Mouse (Mus musculus): ENCODE results near the gene Ank3. TPM values are rescaled to one million over a fixed set of nuclear protein-coding genes. Genes with fewer than 3 reads are reported as not detected.

Ank3 gene
- polyA plus RNA-seq, 1 experiment from 2014 or later, result 19.0 TPM

DNA sequence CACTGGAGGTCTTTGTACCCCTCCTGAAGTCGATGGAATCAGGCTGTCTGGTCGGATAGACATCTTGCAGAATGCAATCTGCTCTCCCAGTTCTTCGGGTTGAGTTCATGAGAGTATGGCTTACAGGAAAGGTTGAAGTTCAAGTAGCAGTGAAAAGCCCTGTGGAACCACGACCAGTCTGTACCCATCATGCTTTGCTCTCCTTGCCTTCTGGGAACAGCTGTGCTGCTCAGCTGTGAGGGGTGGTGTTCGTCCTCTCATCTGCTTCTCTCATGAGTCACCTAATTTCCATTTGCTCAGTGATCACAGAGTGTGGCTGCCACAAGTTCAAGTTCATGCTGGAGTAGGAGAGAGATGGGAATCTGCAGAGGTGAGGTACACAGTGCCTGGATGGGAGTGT, 348.2 kb downstream of the Ank3 start:
- H3K4me1 ChIP-seq (replicated peaks; ENCODE audit: control insufficient read depth, insufficient read depth, low read length), result no peaks in the 10 kb centered on the region
- no peak overlapping the region for H3K4me3 ChIP-seq (ENCODE audit: low read length)
- no peaks in the 10 kb centered on the region for H3K27me3 ChIP-seq (ENCODE audit: control insufficient read depth, insufficient read depth, low read depth, low read length)
- no peaks in the 10 kb centered on the region for H3K36me3 ChIP-seq (ENCODE audit: control insufficient read depth, insufficient read depth, low read length)
- H3K4me2 ChIP-seq (ENCODE audit: low read depth, low read length), result no peak overlapping the region
- 44% methylated on average over 5 of the region's 5 CpGs for WGBS
- H3K9me3 ChIP-seq (ENCODE audit: control insufficient read depth, low read length), result no peaks in the 10 kb centered on the region
- no peak overlapping the region for H3K9ac ChIP-seq (ENCODE audit: low read length)
- no peak overlapping the region for H3K27ac ChIP-seq (ENCODE audit: low read length)
- ATAC-seq (ENCODE audit: low read depth), result no peak

DNA sequence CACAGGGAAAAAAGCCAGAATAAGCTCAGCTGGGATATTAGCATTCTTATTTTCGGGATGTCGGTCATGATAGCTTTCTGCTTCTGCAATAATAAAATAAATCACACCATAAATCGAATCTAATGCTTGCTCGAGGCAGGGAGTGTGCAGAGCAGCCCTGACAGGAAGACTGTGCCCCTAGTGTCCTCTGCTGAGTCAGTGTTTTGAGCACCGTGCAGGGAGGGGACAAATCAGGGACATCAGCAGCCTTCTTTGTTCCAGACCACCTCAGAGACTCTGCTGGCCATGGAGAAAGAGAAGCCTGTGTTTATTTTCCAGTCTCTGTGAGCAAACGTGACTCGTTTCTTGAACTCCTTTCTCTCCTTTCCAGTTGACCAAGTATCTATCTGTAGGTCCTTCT, 352.8 kb downstream of the Ank3 start:
- H3K4me3 ChIP-seq (ENCODE audit: low read length), result no peak overlapping the region
- no peaks in the 10 kb centered on the region for H3K27me3 ChIP-seq (ENCODE audit: control insufficient read depth, insufficient read depth, low read depth, low read length)
- no peak overlapping the region for H3K4me2 ChIP-seq (ENCODE audit: low read depth, low read length)
- no peaks in the 10 kb centered on the region for H3K9me3 ChIP-seq (ENCODE audit: control insufficient read depth, low read length)
- H3K36me3 ChIP-seq (ENCODE audit: control insufficient read depth, insufficient read depth, low read length), result no peaks in the 10 kb centered on the region
- H3K27ac ChIP-seq (ENCODE audit: low read length), result no peak overlapping the region
- no peak overlapping the region for H3K9ac ChIP-seq (ENCODE audit: low read length)
- no peak for ATAC-seq (ENCODE audit: low read depth)
- 28% methylated on average over 7 of the region's 7 CpGs for WGBS
- H3K4me1 ChIP-seq (replicated peaks; ENCODE audit: control insufficient read depth, insufficient read depth, low read length), result no peaks in the 10 kb centered on the region

DNA sequence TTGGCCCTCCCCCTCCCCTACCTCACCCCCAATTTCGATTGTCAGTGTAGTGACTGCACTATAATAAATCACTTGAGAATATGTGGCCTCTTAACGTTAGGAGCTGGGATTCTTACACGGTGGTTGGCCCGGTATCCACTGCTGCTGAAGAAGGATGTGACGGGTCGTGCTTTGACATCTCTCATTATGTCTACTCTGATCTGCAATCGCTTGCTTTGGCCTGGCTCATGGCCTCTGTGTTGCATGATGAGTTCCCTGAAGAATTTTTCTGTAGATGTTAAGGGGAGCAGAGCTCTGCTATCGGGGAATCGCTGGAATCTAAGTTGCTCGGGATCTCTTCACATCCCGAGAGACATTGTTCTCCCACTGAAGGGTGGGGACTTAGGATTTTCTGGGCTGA, 354.9 kb downstream of the Ank3 start:
- Histone ChIP-seq H3K4me2 (ENCODE audit: low read depth, low read length) (no peak overlapping the region), H3K27me3 (ENCODE audit: control insufficient read depth, insufficient read depth, low read depth, low read length) (no peaks in the 10 kb centered on the region), H3K4me3 (ENCODE audit: low read length) (no peak overlapping the region), H3K9ac (ENCODE audit: low read length) (no peak overlapping the region), H3K36me3 (ENCODE audit: control insufficient read depth, insufficient read depth, low read length) (no peaks in the 10 kb centered on the region), H3K4me1 (replicated peaks; ENCODE audit: control insufficient read depth, insufficient read depth, low read length) (no peaks in the 10 kb centered on the region), H3K9me3 (ENCODE audit: control insufficient read depth, low read length) (no peaks in the 10 kb centered on the region), H3K27ac (ENCODE audit: low read length) (no peak overlapping the region)
- ATAC-seq (ENCODE audit: low read depth), result no peak
- 56% methylated on average over 11 of the region's 11 CpGs for WGBS

DNA sequence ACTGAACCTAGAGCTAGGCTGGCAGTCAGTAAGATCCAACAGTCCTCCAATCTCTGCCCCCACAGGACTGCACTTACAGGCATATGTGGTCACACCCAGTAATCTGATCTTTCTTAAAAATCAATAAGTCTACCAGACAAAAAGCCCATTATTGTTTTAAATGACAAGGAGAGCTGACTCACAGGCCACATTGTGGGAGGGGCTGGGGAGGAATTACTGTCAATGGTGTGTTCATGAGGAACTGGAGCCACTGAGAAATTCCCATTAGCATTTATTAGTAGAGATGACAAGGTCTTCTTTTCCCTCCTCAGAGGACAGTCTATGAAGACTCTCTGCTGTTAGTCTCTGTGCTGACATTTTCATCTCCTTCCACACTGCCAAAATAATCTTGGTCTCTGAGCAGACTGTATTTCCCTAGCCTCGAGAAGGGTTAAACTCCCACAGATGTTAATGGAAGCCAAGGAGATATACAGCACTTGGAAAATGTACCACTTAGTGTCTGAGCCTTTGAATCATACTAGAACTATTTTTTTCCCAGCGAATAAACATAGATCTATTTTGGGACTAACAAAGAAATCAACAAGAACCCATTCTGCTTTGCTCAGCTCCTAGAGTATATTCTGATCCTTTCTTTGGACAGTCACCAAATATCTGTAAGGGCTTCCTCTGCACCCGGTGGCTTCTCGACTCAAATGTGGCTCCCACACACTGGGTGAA, 358.5 kb downstream of the Ank3 start:
- no peak for ATAC-seq (ENCODE audit: low read depth)
- Histone ChIP-seq H3K4me1 (replicated peaks; ENCODE audit: control insufficient read depth, insufficient read depth, low read length) (no peaks in the 10 kb centered on the region), H3K27me3 (ENCODE audit: control insufficient read depth, insufficient read depth, low read depth, low read length) (no peaks in the 10 kb centered on the region), H3K36me3 (ENCODE audit: control insufficient read depth, insufficient read depth, low read length) (no peaks in the 10 kb centered on the region), H3K27ac (ENCODE audit: low read length) (no peak overlapping the region), H3K4me2 (ENCODE audit: low read depth, low read length) (no peak overlapping the region), H3K9me3 (ENCODE audit: control insufficient read depth, low read length) (no peaks in the 10 kb centered on the region), H3K4me3 (ENCODE audit: low read length) (no peak overlapping the region), H3K9ac (ENCODE audit: low read length) (no peak overlapping the region)
- 49% methylated on average over 4 of the region's 4 CpGs for WGBS

DNA sequence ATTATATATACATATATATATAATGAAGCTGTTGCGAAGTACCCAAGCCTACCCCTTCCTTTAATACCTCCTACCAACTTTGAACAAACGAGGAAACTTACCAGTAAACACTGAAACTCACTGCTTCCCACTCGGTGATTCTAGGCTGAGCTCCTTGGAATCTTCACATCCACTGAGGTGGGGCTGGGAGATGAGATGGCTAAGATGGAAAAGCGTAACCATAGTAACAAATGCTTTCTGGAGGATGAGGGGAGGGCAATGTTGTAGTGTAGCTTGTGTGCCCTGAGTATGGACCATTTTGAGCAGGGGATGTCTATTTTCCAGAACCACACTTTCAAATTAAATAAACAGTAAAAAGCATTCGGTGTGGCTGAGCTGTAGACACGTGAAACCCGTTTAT, 364.4 kb downstream of the Ank3 start:
- Histone ChIP-seq H3K4me1 (replicated peaks; ENCODE audit: control insufficient read depth, insufficient read depth, low read length) (no peaks in the 10 kb centered on the region), H3K27ac (ENCODE audit: low read length) (no peak overlapping the region), H3K9ac (ENCODE audit: low read length) (no peak overlapping the region), H3K36me3 (ENCODE audit: control insufficient read depth, insufficient read depth, low read length) (no peaks in the 10 kb centered on the region), H3K4me2 (ENCODE audit: low read depth, low read length) (no peak overlapping the region), H3K4me3 (ENCODE audit: low read length) (no peak overlapping the region), H3K9me3 (ENCODE audit: control insufficient read depth, low read length) (no peaks in the 10 kb centered on the region), H3K27me3 (ENCODE audit: control insufficient read depth, insufficient read depth, low read depth, low read length) (no peaks in the 10 kb centered on the region)
- ATAC-seq (ENCODE audit: low read depth), result no peak
- 34% methylated on average over 7 of the region's 7 CpGs for WGBS

DNA sequence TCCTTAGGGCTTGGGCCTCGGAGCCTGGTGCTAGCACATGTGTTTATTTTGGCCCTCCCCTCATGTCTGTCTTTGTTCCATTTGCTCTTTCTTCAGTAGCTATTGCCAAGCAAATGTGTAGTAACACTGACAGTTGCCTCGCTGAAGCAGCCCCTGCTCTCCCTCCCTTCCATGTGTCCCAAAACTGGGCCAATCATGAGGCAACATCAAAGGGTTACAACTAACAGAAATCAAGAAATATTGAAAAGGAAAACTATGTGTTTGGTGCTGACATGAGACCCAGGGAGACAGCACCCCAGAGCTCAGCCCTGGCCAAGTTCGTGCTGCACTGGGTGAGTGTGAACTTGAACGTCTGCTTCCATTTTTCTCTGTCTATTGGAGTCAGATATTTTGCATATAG, 365.8 kb downstream of the Ank3 start:
- WGBS, result 36% methylated on average over 4 of the region's 4 CpGs
- Histone ChIP-seq H3K9ac (ENCODE audit: low read length) (no peak overlapping the region), H3K4me1 (replicated peaks; ENCODE audit: control insufficient read depth, insufficient read depth, low read length) (no peaks in the 10 kb centered on the region), H3K4me3 (ENCODE audit: low read length) (no peak overlapping the region), H3K27me3 (ENCODE audit: control insufficient read depth, insufficient read depth, low read depth, low read length) (no peaks in the 10 kb centered on the region), H3K36me3 (ENCODE audit: control insufficient read depth, insufficient read depth, low read length) (no peaks in the 10 kb centered on the region), H3K9me3 (ENCODE audit: control insufficient read depth, low read length) (no peaks in the 10 kb centered on the region), H3K4me2 (ENCODE audit: low read depth, low read length) (no peak overlapping the region), H3K27ac (ENCODE audit: low read length) (no peak overlapping the region)
- peak; percentile 56 for ATAC-seq (ENCODE audit: low read depth)

DNA sequence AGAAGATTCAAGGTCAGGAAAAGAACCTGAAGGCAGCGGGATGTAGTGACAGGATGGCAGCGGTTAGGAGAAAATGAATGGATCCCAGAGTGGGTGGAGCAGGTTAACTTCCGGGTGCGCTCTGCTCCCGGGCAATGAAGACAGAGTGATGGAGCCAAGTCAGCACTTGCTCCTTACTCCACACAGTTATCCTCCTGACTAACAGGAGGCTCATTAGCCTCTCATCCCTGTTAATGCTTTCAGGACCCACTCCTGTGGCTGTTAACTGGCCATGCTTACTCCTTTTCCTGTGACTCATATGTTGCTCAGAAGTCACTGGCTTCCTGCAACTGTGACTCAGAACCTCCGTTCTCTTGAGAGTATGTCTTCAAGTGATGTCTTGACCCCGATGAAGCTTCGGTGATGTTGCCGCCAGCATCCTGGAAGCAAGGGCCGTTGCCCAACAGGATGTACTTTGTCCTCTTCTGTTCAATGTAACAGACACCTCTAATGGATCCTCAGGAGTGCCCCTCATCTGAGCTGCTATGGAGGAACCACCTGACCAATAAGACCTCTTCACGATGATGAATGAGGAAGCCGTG, 378.6 kb downstream of the Ank3 start:
- Histone ChIP-seq H3K36me3 (ENCODE audit: control insufficient read depth, insufficient read depth, low read length) (no peaks in the 10 kb centered on the region), H3K4me1 (replicated peaks; ENCODE audit: control insufficient read depth, insufficient read depth, low read length) (no peaks in the 10 kb centered on the region; the same call in 1 of the 2 replicates), H3K27ac (ENCODE audit: low read length) (no peak overlapping the region), H3K9ac (ENCODE audit: low read length) (no peak overlapping the region), H3K9me3 (ENCODE audit: control insufficient read depth, low read length) (no peaks in the 10 kb centered on the region), H3K27me3 (ENCODE audit: control insufficient read depth, insufficient read depth, low read depth, low read length) (no peaks in the 10 kb centered on the region), H3K4me3 (ENCODE audit: low read length) (no peak overlapping the region), H3K4me2 (ENCODE audit: low read depth, low read length) (no peak overlapping the region)
- 69% methylated on average over 12 of the region's 12 CpGs for WGBS
- ATAC-seq (ENCODE audit: low read depth), result no peak

DNA sequence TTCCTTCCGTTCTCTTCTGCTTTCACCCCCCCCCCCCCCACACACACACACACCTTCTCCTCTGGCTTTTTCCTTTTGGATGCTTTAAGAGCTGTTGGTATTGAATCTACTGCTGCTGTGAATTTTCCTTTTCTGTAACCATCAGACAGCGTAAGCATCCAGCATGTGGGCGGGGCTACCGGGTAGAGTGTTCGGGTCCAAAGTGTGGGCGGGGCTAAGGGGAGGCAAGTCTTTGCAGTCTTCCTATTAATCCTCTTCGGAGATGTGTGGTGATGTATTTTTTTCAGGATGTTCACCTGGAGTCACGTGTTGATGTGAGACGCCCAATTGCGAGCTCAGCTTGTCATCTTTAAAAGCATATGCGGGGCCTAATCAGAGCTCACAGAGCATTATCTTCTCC, 379.2 kb downstream of the Ank3 start:
- WGBS, result 74% methylated on average over 11 of the region's 11 CpGs
- ATAC-seq (ENCODE audit: low read depth), result no peak
- H3K27me3 ChIP-seq (ENCODE audit: control insufficient read depth, insufficient read depth, low read depth, low read length), result no peaks in the 10 kb centered on the region
- H3K9ac ChIP-seq (ENCODE audit: low read length), result no peak overlapping the region
- H3K36me3 ChIP-seq (ENCODE audit: control insufficient read depth, insufficient read depth, low read length), result no peaks in the 10 kb centered on the region
- H3K4me1 ChIP-seq (replicated peaks; ENCODE audit: control insufficient read depth, insufficient read depth, low read length), result no peaks in the 10 kb centered on the region; the same call in 1 of the 2 replicates
- H3K4me2 ChIP-seq (ENCODE audit: low read depth, low read length), result no peak overlapping the region
- no peaks in the 10 kb centered on the region for H3K9me3 ChIP-seq (ENCODE audit: control insufficient read depth, low read length)
- H3K27ac ChIP-seq (ENCODE audit: low read length), result no peak overlapping the region
- H3K4me3 ChIP-seq (ENCODE audit: low read length), result no peak overlapping the region

DNA sequence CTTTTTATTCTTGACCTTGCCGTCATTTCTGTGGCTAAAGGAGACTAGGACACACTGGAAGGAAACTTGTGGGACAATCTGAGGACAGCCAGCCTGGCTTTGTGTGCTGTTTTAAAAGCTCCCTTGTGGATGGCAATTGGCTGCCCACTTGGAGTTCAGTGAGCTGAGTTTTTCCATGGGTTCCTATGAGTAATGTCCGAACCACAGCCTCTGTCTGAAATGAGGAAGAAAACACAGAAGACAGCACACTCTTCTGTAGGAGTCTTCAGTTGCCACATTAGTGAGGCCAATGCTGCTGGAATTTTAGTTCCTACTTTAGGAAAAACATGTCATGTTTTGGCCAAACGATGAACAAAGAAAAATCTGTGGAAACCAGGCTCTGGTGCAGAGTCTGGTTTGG, 380.7 kb downstream of the Ank3 start:
- H3K36me3 ChIP-seq (ENCODE audit: control insufficient read depth, insufficient read depth, low read length), result no peaks in the 10 kb centered on the region
- WGBS, result 75% methylated on average over 3 of the region's 3 CpGs
- no peak overlapping the region for H3K27ac ChIP-seq (ENCODE audit: low read length)
- no peaks in the 10 kb centered on the region for H3K27me3 ChIP-seq (ENCODE audit: control insufficient read depth, insufficient read depth, low read depth, low read length)
- no peak overlapping the region for H3K9ac ChIP-seq (ENCODE audit: low read length)
- H3K9me3 ChIP-seq (ENCODE audit: control insufficient read depth, low read length), result no peaks in the 10 kb centered on the region
- no peaks in the 10 kb centered on the region; the same call in 1 of the 2 replicates for H3K4me1 ChIP-seq (replicated peaks; ENCODE audit: control insufficient read depth, insufficient read depth, low read length)
- ATAC-seq (ENCODE audit: low read depth), result no peak
- H3K4me3 ChIP-seq (ENCODE audit: low read length), result no peak overlapping the region
- H3K4me2 ChIP-seq (ENCODE audit: low read depth, low read length), result no peak overlapping the region
